Mouse (Mus musculus) bone marrow macrophage, adult 2 months (primary cell): ENCODE data around the gene Camkk1.

Experiments
- CTCF ChIP-seq: IDR thresholded peaks from 2 replicates; pipeline ENCODE4 v1.5.1; 2012; ENCODE audit warnings: low read depth, mild to moderate bottlenecking, low read length, moderate library complexity
- POLR2A ChIP-seq: IDR thresholded peaks from 2 replicates; pipeline ENCODE4 v1.6.1; 2012; ENCODE audit warnings: mild to moderate bottlenecking, low read depth, low read length, borderline replicate concordance

GRCm38 (mm10) chr11:72990688-72991087 lies 28.1 kb upstream of the Camkk1 start:
- no peak for TF ChIP-seq CTCF
- no peak for TF ChIP-seq POLR2A
